Mouse (Mus musculus) midbrain, embryonic 11.5 days (tissue): ENCODE results near the gene Rgn. TPM values are rescaled to one million over a fixed set of nuclear protein-coding genes. Genes with fewer than 3 reads are reported as not detected.

Experiments used
- ATAC-seq: fragments of 200-750 bp; cut with Nextera tagmentation; 2 replicates; pipeline ENCODE4 v1.8.0; 2017; ENCODE audit warnings: moderate TSS enrichment, moderate library complexity; ENCODE audit not compliant: low FRiP score
- DNase-seq: peaks from one replicate; pipeline ENCODE4 v3.0.0; 2015; ENCODE audit warnings: low spot score; ENCODE audit errors: missing footprints
- H3K27ac ChIP-seq: fragments of 300-500 bp; sonication (generic); 2 replicates; pipeline ENCODE4 v1.5.1; 2014; ENCODE audit warnings: low read depth, low read length
- H3K27me3 ChIP-seq: fragments of 300-500 bp; sonication (generic); 2 replicates; pipeline ENCODE4 v1.6.1; 2014; ENCODE audit warnings: mild to moderate bottlenecking, low read length, moderate library complexity, mixed read lengths; ENCODE audit not compliant: control insufficient read depth, insufficient read depth
- H3K36me3 ChIP-seq: fragments of 300-500 bp; sonication (generic); 2 replicates; pipeline ENCODE4 v1.6.1; 2014; ENCODE audit warnings: mild to moderate bottlenecking, low read length, moderate library complexity, mixed read lengths; ENCODE audit not compliant: control insufficient read depth, insufficient read depth
- H3K4me1 ChIP-seq: fragments of 300-500 bp; sonication (generic); 2 replicates; pipeline ENCODE4 v1.6.1; 2014; ENCODE audit warnings: low read length; ENCODE audit not compliant: control insufficient read depth, insufficient read depth
- H3K4me2 ChIP-seq: fragments of 300-500 bp; sonication (generic); 2 replicates; pipeline ENCODE4 v1.6.1; 2014; ENCODE audit warnings: mild to moderate bottlenecking, moderate library complexity
- H3K4me3 ChIP-seq: fragments of 300-500 bp; sonication (generic); 2 replicates; pipeline ENCODE4 v1.5.1; 2014; ENCODE audit warnings: low read depth, low read length
- H3K9ac ChIP-seq: fragments of 300-500 bp; sonication (generic); 2 replicates; pipeline ENCODE4 v1.6.1; 2014; ENCODE audit warnings: low read length
- H3K9me3 ChIP-seq: fragments of 300-500 bp; sonication (generic); 2 replicates; pipeline ENCODE4 v1.6.1; 2016; ENCODE audit warnings: low read length; ENCODE audit not compliant: control insufficient read depth
- WGBS: fragments of 180-500 bp; shearing (Covaris S2); extraction: QIAGEN DNeasy Blood & Tissue Kit; methylation state at CpG from one replicate; pipeline ENCODE4 v1.1.7; 2014; 5-methylcytosine and 5-hydroxymethylcytosine counted together
- polyA plus RNA-seq: library from polyadenylated mRNA; unstranded; fragments of >200 nt; fragmentation: Nextera tagmentation; extraction: Ambion mirVana; gene quantifications from 2 replicates; pipeline ENCODE4 v1.2.1, GENCODE M21; 2014

The Rgn gene
- polyA plus RNA-seq, 1 experiment from 2014 or later, result 0.08 TPM

DNA sequence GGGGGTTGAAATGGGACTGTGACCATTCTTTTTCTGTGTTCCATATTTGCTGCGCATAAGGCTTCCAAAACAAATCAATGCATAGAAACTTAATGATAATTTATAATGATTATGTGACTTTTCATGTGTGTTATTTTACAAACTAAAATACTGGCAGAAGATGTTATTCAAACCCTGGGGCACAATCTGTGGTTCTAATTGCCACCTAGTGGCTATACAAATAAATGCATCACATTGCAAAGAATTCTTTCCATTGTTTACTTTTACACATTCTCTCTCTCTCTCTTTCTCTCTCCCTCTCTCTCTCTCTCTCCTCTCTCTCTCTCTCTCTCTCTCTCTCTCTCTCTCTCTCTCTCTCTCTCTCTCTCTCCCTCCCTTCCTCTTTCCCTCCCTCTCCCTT is 12.3 kb downstream of the Rgn start:
- no peak overlapping the region for H3K4me2 ChIP-seq
- DNase-seq (no peak), ATAC-seq (no peak)
- no peaks in the 10 kb centered on the region for H3K9me3 ChIP-seq
- H3K27ac ChIP-seq, result no peak overlapping the region
- no peak overlapping the region for H3K9ac ChIP-seq
- no peaks in the 10 kb centered on the region for H3K27me3 ChIP-seq
- H3K36me3 ChIP-seq, result no peaks in the 10 kb centered on the region
- H3K4me1 ChIP-seq, result no peaks in the 10 kb centered on the region
- 40% methylated on average over 1 of the region's 1 CpGs for WGBS
- H3K4me3 ChIP-seq, result no peak overlapping the region

DNA sequence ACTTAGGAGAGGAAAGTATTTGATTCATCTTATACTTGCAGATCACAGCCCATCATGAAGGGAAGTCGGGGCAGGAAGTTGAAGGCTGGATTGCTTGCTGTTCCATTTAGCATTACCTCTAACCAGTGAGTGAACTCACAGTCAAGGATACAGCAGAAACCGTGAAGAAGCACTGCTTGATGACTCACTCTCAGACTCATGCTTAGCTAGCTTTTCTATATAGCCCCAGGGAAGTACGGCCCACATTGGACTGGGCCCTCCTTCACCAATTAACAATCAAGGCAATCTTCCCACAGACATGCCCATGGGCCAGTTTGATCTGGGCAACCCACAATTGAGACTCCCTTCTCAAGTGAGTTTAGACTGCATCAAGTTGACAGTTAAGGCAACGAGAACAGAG is 14.4 kb downstream of the Rgn start:
- no peak for ATAC-seq
- Histone ChIP-seq H3K27me3 (no peaks in the 10 kb centered on the region), H3K4me3 (no peak overlapping the region), H3K4me2 (no peak overlapping the region), H3K9ac (no peak overlapping the region), H3K4me1 (no peaks in the 10 kb centered on the region), H3K36me3 (no peaks in the 10 kb centered on the region), H3K27ac (no peak overlapping the region), H3K9me3 (no peaks in the 10 kb centered on the region)
- 75% methylated on average over 4 of the region's 4 CpGs for WGBS
- DNase-seq, result no peak

DNA sequence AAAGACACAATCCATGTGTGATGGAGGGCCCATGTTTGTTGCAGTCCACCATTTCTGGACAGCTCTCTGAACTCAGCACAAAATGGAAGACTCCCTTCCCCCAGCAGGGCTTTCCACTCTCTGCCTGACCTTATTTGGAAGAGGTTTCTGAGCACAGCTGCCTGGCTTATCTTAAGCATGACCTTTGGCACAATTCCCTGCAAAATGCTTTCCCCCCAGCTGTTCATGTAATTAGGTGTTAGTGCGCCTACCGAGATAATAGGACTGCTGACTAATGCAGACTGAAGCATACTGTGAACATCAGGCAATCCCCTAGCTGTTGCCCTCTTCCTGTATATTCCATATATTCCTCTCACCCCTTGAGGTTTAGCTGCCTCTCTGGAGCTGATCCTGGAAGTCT is 21.4 kb downstream of the Rgn start:
- Histone ChIP-seq H3K9me3 (no peaks in the 10 kb centered on the region), H3K27me3 (no peaks in the 10 kb centered on the region), H3K4me1 (no peaks in the 10 kb centered on the region), H3K9ac (no peak overlapping the region), H3K4me2 (no peak overlapping the region), H3K36me3 (no peaks in the 10 kb centered on the region), H3K27ac (no peak overlapping the region), H3K4me3 (no peak overlapping the region)
- no peak for DNase-seq
- WGBS, result 50% methylated on average over 2 of the region's 2 CpGs
- ATAC-seq, result no peak

DNA sequence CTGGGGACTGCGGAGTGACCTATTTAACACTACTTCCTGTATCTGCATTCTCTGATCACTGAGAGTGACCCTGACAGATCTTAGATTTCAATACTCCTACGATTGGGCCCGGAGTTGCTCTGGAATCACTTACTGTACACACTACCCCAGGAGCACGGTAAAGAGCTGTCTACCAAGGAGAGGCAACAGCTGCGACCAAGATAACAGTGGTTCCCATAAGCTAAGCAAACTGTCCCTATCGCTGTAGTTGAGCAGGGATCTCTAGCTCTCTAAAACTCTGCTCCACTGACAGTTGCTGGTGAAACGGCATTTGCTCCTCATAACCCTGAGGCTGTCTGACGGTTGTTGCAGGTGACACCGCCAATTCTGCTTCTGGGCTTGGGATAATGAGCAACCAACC is 23.1 kb downstream of the Rgn start:
- H3K4me2 ChIP-seq, result no peak overlapping the region
- 77% methylated on average over 9 of the region's 9 CpGs for WGBS
- no peaks in the 10 kb centered on the region for H3K36me3 ChIP-seq
- ATAC-seq (no peak), DNase-seq (no peak)
- no peaks in the 10 kb centered on the region for H3K4me1 ChIP-seq
- no peaks in the 10 kb centered on the region for H3K9me3 ChIP-seq
- H3K27ac ChIP-seq, result no peak overlapping the region
- no peaks in the 10 kb centered on the region for H3K27me3 ChIP-seq
- no peak overlapping the region for H3K9ac ChIP-seq
- H3K4me3 ChIP-seq, result no peak overlapping the region

DNA sequence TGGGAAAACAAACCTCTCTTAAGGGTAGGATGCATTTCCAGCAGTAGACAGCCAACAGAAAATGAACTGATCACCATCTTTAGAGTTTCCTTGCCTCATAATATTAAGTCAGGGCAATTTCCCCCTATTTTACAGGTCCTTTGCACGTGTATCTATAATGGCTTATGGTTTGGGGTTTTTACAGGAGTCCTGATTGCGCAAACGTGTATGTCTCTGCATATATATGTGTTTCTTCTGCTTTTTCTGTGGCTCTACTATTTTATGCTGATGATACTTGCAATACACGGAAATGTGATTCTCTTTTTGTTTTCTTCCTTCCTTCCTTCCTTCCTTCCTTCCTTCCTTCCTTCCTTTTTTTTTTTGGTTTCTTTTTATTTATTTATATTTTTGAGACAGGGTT is 24.3 kb downstream of the Rgn start:
- WGBS, result 88% methylated on average over 4 of the region's 4 CpGs
- ATAC-seq, result no peak
- H3K4me1 ChIP-seq, result no peaks in the 10 kb centered on the region
- H3K4me2 ChIP-seq, result no peak overlapping the region
- H3K4me3 ChIP-seq, result no peak overlapping the region
- H3K9ac ChIP-seq, result no peak overlapping the region
- no peaks in the 10 kb centered on the region for H3K9me3 ChIP-seq
- no peak overlapping the region for H3K27ac ChIP-seq
- no peaks in the 10 kb centered on the region for H3K36me3 ChIP-seq
- DNase-seq, result no peak
- no peaks in the 10 kb centered on the region for H3K27me3 ChIP-seq

DNA sequence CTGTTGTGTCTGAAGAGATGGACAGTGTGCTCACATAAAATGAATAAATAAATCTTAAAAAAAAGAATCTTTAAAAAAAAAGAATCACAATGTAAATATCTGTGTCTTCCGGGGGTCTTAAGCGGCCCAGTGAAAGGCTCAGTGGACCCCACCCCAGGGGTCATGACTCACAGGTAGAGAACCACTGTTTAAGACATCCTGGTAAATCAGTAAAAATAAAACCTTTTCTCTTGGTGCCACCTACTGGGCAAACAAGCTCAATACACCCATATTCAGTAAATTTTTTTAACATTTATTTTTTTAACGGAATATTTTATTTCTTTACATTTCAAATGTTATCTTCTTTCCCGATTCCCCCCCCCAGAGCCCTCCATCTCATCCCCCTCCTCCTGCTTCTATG is 38.4 kb downstream of the Rgn start:
- no peak for DNase-seq
- Histone ChIP-seq H3K9me3 (no peaks in the 10 kb centered on the region), H3K27me3 (no peaks in the 10 kb centered on the region), H3K4me3 (no peak overlapping the region), H3K4me2 (no peak overlapping the region), H3K36me3 (no peaks in the 10 kb centered on the region), H3K4me1 (no peaks in the 10 kb centered on the region), H3K9ac (no peak overlapping the region), H3K27ac (no peak overlapping the region)
- 16% methylated on average over 4 of the region's 4 CpGs for WGBS
- no peak for ATAC-seq

DNA sequence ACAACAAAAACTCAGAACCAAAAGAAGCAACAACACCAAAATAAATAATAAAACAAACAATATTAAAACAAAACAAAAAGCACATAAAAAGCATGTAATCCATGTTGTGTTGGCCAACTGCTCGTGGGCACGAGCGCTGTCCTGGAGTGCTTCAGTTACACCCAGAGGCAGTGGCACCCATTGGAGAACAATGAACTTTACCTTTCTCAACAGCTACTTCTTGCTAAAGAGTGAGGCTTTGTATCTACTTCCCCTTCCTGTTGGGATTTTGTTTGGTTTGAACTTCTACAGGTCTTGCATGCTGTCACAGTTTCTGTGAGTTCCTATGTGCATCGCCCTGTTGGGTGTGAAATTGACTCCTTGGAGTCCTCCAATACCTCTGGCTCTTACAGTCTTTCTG is 58.9 kb downstream of the Rgn start:
- ATAC-seq (no peak), DNase-seq (no peak)
- Histone ChIP-seq H3K36me3 (no peaks in the 10 kb centered on the region), H3K4me3 (no peak overlapping the region), H3K27me3 (no peaks in the 10 kb centered on the region), H3K4me1 (no peaks in the 10 kb centered on the region), H3K27ac (no peak overlapping the region), H3K4me2 (no peak overlapping the region), H3K9me3 (no peaks in the 10 kb centered on the region), H3K9ac (no peak overlapping the region)
- WGBS, result 92% methylated on average over 4 of the region's 4 CpGs

Other genes with a start within 250 kb of the Rgn start
- gene Rp2, start 185.3 kb upstream of the Rgn start, polyA plus RNA-seq, result 21.7 and 25.7 TPM in 2 replicates
- 9.6 and 10.7 TPM in 2 replicates for gene Jade3, start 124.1 kb upstream of the Rgn start, polyA plus RNA-seq
- 56.8 and 72.4 TPM in 2 replicates for gene Rbm10, start 67.7 kb downstream of the Rgn start, polyA plus RNA-seq
- gene Ndufb11, start 67.8 kb downstream of the Rgn start, polyA plus RNA-seq, result 193 and 197 TPM in 2 replicates
- gene Uba1, start 108.5 kb downstream of the Rgn start, polyA plus RNA-seq, result 278 and 279 TPM in 2 replicates
- 86.5 and 98.7 TPM in 2 replicates for gene Cdk16, start 138.2 kb downstream of the Rgn start, polyA plus RNA-seq
- gene Usp11, start 154.1 kb downstream of the Rgn start, polyA plus RNA-seq, result 78.4 and 80.5 TPM in 2 replicates
- gene Araf, start 248.0 kb downstream of the Rgn start, polyA plus RNA-seq, result 92.9 and 98.3 TPM in 2 replicates